Mouse (Mus musculus) lung, embryonic 14.5 days (tissue): Measurements from ENCODE around the gene Gpx2. TPM values are rescaled to one million over a fixed set of nuclear protein-coding genes. Genes with fewer than 3 reads are reported as not detected.
A peak's percentile ranks its signal among the peaks of the same experiment; 100 is the strongest.

ENCODE experiments used
- ATAC-seq: fragments of 200-750 bp; cut with Nextera tagmentation; 2 replicates; pipeline ENCODE4 v1.8.0; 2017; ENCODE audit warnings: mild to moderate bottlenecking, moderate TSS enrichment, moderate library complexity; ENCODE audit not compliant: insufficient read depth
- DNase-seq: peaks from one replicate; pipeline ENCODE4 v3.0.0-alpha.2; 2015
- H3K27ac ChIP-seq: fragments of 300-500 bp; sonication (generic); 2 replicates; pipeline ENCODE4 v1.5.1; 2014; ENCODE audit warnings: low read depth, mild to moderate bottlenecking, moderate library complexity
- H3K27me3 ChIP-seq: fragments of 300-500 bp; sonication (generic); 2 replicates; pipeline ENCODE4 v1.6.1; 2014; ENCODE audit warnings: low read length, control low read depth; ENCODE audit not compliant: insufficient read depth
- H3K36me3 ChIP-seq: fragments of 300-500 bp; sonication (generic); 2 replicates; pipeline ENCODE4 v1.6.1; 2014; ENCODE audit warnings: control low read depth; ENCODE audit not compliant: insufficient read depth
- H3K4me1 ChIP-seq: fragments of 300-500 bp; sonication (generic); 2 replicates; pipeline ENCODE4 v1.6.1; 2014; ENCODE audit warnings: antibody characterized with exemption, control low read depth; ENCODE audit not compliant: insufficient read depth
- H3K4me2 ChIP-seq: fragments of 300-500 bp; sonication (generic); 2 replicates; pipeline ENCODE4 v1.6.1; 2014; ENCODE audit warnings: mild to moderate bottlenecking
- H3K4me3 ChIP-seq: fragments of 300-500 bp; sonication (generic); 2 replicates; pipeline ENCODE4 v1.5.1; 2014; ENCODE audit warnings: low read depth, low read length
- H3K9ac ChIP-seq: fragments of 300-500 bp; sonication (generic); 2 replicates; pipeline ENCODE4 v1.6.1; 2014
- H3K9me3 ChIP-seq: fragments of 300-500 bp; sonication (generic); 2 replicates; pipeline ENCODE4 v1.6.1; 2016; ENCODE audit warnings: low read depth, low read length, control low read depth
- CTCF ChIP-seq: IDR thresholded peaks from 2 replicates; pipeline ENCODE4 v1.5.1; 2016; ENCODE audit warnings: antibody characterized with exemption, low read depth
- WGBS: fragments of 180-500 bp; shearing (Covaris S2); extraction: QIAGEN DNeasy Blood & Tissue Kit; methylation state at CpG from one replicate; pipeline ENCODE4 v1.1.7; 2014; 5-methylcytosine and 5-hydroxymethylcytosine counted together
- polyA plus RNA-seq: library from polyadenylated mRNA; unstranded; fragments of >200 nt; fragmentation: Nextera tagmentation; extraction: Ambion mirVana; gene quantifications from 2 replicates; pipeline ENCODE4 v1.2.1, GENCODE M21; 2014

Gene Gpx2
- 25.8 and 30.8 TPM in 2 replicates for polyA plus RNA-seq

- DNase-seq, result peak; percentile 62
- 57% methylated on average over 5 of the region's 5 CpGs for WGBS
These were observed at the start of gene Gpx2 for GRCm38 (mm10) chr12:76795350-76795749. Gene Gpx2 (minus strand): TSS chr12:76795554.

GRCm38 (mm10) chr12:76844346-76845061 is 49.1 kb upstream of the Gpx2 start:
- Histone ChIP-seq H3K4me3 (no peak overlapping the region), H3K27ac (no peak overlapping the region), H3K27me3 (no peaks in the 10 kb centered on the region), H3K9ac (no peak overlapping the region), H3K4me2 (no peak overlapping the region), H3K9me3 (no peaks in the 10 kb centered on the region), H3K36me3 (no peaks in the 10 kb centered on the region), H3K4me1 (no peaks in the 10 kb centered on the region)
- ATAC-seq (no peak), DNase-seq (no peak)
- TF ChIP-seq CTCF, result no peak
- 86% methylated on average over 15 of the region's 15 CpGs for WGBS

More at GRCm38 (mm10) chr12:76795350-76795749, at the start of gene Gpx2:
- Histone ChIP-seq H3K36me3 (peaks cover 6% of the 10 kb centered on the region; the same call in 1 of the 2 replicates), H3K27me3 (no peaks in the 10 kb centered on the region), H3K4me3 (no peak within 1 kb of the TSS), H3K4me1 (peaks cover 7% of the 10 kb centered on the region), H3K27ac (peak within 1 kb of the TSS; percentile 43), H3K4me2 (peak within 1 kb of the TSS; percentile 34), H3K9me3 (no peaks in the 10 kb centered on the region), H3K9ac (no peak within 1 kb of the TSS)
- 0 out of 2 replicates have a peak, but pooled peaks have one; percentile 39 for ATAC-seq
- TF ChIP-seq CTCF, result no peak

- H3K4me1 ChIP-seq, result no peaks in the 10 kb centered on the region
- ATAC-seq, result no peak
- DNase-seq, result no peak
These were observed 44.7 kb upstream of the Gpx2 start for GRCm38 (mm10) chr12:76840081-76840480.

GRCm38 (mm10) chr12:76839298-76839697 is 43.9 kb upstream of the Gpx2 start:
- 84% methylated on average over 4 of the region's 4 CpGs for WGBS
- ATAC-seq (no peak), DNase-seq (no peak)
- Histone ChIP-seq H3K9me3 (no peaks in the 10 kb centered on the region), H3K9ac (no peak overlapping the region), H3K27me3 (no peaks in the 10 kb centered on the region), H3K4me3 (no peak overlapping the region), H3K27ac (no peak overlapping the region), H3K4me2 (no peak overlapping the region), H3K4me1 (no peaks in the 10 kb centered on the region), H3K36me3 (no peaks in the 10 kb centered on the region)
- no peak for TF ChIP-seq CTCF

More at GRCm38 (mm10) chr12:76840081-76840480, 44.7 kb upstream of the Gpx2 start:
- Histone ChIP-seq H3K9ac (no peak overlapping the region), H3K36me3 (no peaks in the 10 kb centered on the region), H3K27me3 (no peaks in the 10 kb centered on the region), H3K4me2 (no peak overlapping the region), H3K9me3 (no peaks in the 10 kb centered on the region), H3K27ac (no peak overlapping the region), H3K4me3 (no peak overlapping the region)
- 70% methylated on average over 6 of the region's 6 CpGs for WGBS
- no peak for TF ChIP-seq CTCF

- Histone ChIP-seq H3K4me3 (peak overlapping the region; percentile 59), H3K27ac (peak overlapping the region; percentile 70; the same call in 1 of the 2 replicates), H3K4me2 (peak overlapping the region; percentile 67), H3K36me3 (no peaks in the 10 kb centered on the region), H3K27me3 (no peaks in the 10 kb centered on the region), H3K4me1 (no peaks in the 10 kb centered on the region), H3K9ac (peak overlapping the region; percentile 70), H3K9me3 (no peaks in the 10 kb centered on the region)
- DNase-seq (no peak), ATAC-seq (no peak)
- TF ChIP-seq CTCF, result no peak
- 11% methylated on average over 21 of the region's 21 CpGs for WGBS
These were observed 42.7 kb upstream of the Gpx2 start for GRCm38 (mm10) chr12:76837844-76838650.

- TF ChIP-seq CTCF, result peak; percentile 84
- DNase-seq (peak; percentile 99), ATAC-seq (peak; percentile 99)
- Histone ChIP-seq H3K9me3 (no peaks in the 10 kb centered on the region), H3K27me3 (no peaks in the 10 kb centered on the region), H3K4me2 (peak overlapping the region; percentile 67), H3K27ac (peak overlapping the region; percentile 70; the same call in 1 of the 2 replicates), H3K4me3 (peak overlapping the region; percentile 59), H3K4me1 (no peaks in the 10 kb centered on the region), H3K9ac (peak overlapping the region; percentile 70), H3K36me3 (no peaks in the 10 kb centered on the region)
- WGBS, result under 1% methylated on average over 43 of the region's 43 CpGs
These were observed 41.9 kb upstream of the Gpx2 start for GRCm38 (mm10) chr12:76837101-76837843.
